Mouse (Mus musculus): ENCODE results near the gene Dnaaf1. TPM values are rescaled to one million over a fixed set of nuclear protein-coding genes. Genes with fewer than 3 reads are reported as not detected.
A peak's percentile ranks its signal among the peaks of the same experiment; 100 is the strongest.

Dnaaf1 gene
- polyA plus RNA-seq, 1 experiment from 2014 or later = 0.13 TPM

DNA sequence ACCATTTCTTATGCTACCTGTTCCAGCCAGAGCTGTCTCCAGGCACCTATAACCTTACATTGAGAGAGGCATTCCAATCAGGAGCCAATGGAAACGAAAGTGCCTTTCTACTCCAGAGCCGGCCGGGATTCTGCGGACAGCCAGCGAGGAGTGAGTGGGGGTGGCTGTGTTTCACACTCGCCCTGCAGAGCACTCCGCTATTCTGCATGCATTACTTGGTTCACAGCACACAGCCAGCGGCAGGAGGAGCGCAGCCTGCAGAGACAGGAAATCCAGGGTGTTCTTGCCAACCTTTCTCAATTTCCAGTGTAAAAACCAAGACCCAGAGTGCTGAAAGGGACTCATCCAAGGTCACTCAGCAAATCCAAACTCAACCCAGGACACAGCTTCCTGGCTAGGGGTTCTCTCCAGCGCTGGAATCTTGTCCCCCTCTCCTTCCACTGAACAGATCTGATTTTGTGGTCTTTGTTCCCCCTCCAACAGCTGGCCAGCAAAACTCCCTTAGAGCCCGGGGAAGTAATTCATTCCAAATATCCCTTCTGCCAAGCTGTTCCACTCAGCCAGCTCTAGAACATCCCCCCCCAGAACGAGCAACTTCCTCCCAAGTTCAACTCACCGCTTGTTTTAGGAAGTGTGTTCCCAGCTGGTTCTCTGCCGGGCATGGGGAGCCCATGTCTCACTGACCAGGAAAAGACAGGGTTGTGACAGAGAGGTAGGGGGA is 59.7 kb downstream of the Dnaaf1 start:
- POLR2A ChIA-PET = no interaction called here
- ATAC-seq (peak; percentile 48), DNase-seq (ENCODE audit: low read depth, low spot score) (no peak)
- CTCF ChIA-PET = interaction anchor here (1.4 to 1.6 kb wide), 3 partner anchors 11 to 42 kb away, joined by 3 to 5 read pairs (median 4); no protein-coding TSS in a partner anchor
- in situ Hi-C loops (cut with MboI; ENCODE audit: low pct_unique_long_range_greater_than_20kb) = no loop called here
- no peak for TF ChIP-seq CTCF (IDR thresholded peaks at IDR 0.05)
- H3K27me3 ChIP-seq = peaks cover 50% of the 10 kb centered on the region

DNA sequence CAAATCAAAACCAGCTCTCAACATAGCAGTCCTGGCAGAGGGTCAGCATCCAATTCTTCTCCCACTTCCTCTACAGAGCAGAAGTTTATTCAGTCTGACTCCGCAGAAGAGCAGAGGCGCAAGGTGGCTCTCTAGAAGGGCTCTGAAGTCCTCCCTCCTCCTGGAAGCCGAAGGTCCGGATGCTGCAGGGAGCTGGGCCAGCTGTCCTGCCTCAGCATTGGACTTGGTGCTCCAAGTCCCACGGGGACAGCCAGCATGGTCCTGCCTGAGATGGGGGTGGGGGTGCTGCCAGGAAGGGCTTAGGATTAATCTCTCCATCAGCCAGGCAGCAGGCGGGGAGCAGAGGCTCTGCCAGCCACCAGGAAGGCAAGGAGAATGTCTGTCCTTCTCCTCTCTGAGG is 60.3 kb downstream of the Dnaaf1 start, which contains the start of gene Kcng4:
Gene Kcng4, minus strand, starts transcription at position 303 of the 400 bp plus-strand sequence.
- no peak for TF ChIP-seq CTCF (IDR thresholded peaks at IDR 0.05)
- ChIA-PET CTCF (interaction anchor here (1.6 kb wide), 1 partner anchor 41 kb away, joined by 5 read pairs; no protein-coding TSS in a partner anchor), POLR2A (interaction anchor here (0.9 kb wide), 1 partner anchor 54 kb away, joined by 4 read pairs; no protein-coding TSS in a partner anchor)
- in situ Hi-C loops (cut with MboI; ENCODE audit: low pct_unique_long_range_greater_than_20kb) = no loop called here
- no peak for ATAC-seq
- no peak for DNase-seq (ENCODE audit: low read depth, low spot score)
- peaks cover 50% of the 10 kb centered on the region for H3K27me3 ChIP-seq

DNA sequence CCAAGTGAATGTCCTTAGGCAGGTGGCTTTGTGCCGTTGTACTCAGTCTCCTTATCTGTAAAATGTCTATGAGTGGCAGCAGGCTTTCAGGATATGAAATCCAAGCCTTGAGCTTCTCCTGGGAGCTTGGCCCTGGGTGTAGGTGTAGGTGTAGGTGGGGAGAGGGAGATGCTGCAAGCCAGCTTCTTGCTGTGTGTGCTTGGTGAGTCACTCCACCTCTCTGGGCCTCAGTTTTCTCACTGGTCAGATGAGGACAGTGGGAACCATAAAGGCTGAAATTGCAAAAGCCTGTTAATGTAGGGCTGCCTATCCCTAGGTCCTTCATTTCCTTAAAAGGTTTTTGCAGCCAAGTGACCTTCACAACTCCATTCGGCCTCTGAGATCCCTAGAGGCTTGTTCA is 60.9 kb downstream of the Dnaaf1 start:
- in situ Hi-C loops (cut with MboI; ENCODE audit: low pct_unique_long_range_greater_than_20kb) = no loop called here
- ChIA-PET POLR2A (interaction anchor here (0.9 kb wide), 1 partner anchor 55 kb away, joined by 4 read pairs; no protein-coding TSS in a partner anchor), CTCF (interaction anchor here (1.0 to 1.6 kb wide), 2 partner anchors 11 to 41 kb away, joined by 4 to 5 read pairs; no protein-coding TSS in a partner anchor)
- DNase-seq (ENCODE audit: low read depth, low spot score) = no peak
- peaks cover 55% of the 10 kb centered on the region for H3K27me3 ChIP-seq
- no peak for TF ChIP-seq CTCF (IDR thresholded peaks at IDR 0.05)
- no peak for ATAC-seq

- ATAC-seq (no peak), DNase-seq (ENCODE audit: low read depth, low spot score) (no peak)
- TF ChIP-seq CTCF (IDR thresholded peaks at IDR 0.05) = no peak
- H3K27me3 ChIP-seq = peaks cover 51% of the 10 kb centered on the region
- in situ Hi-C loops (cut with MboI; ENCODE audit: low pct_unique_long_range_greater_than_20kb) = no loop called here
- CTCF ChIA-PET = interaction anchor here (1.0 to 1.6 kb wide), 2 partner anchors 11 to 40 kb away, joined by 4 to 5 read pairs; no protein-coding TSS in a partner anchor
- POLR2A ChIA-PET = no interaction called here
These were observed 61.7 kb downstream of the Dnaaf1 start for GRCm38 (mm10) chr8:119636766-119637165.

- ChIA-PET CTCF (no interaction called here), POLR2A (no interaction called here)
- no peak for DNase-seq (ENCODE audit: low read depth, low spot score)
- in situ Hi-C loops (cut with MboI; ENCODE audit: low pct_unique_long_range_greater_than_20kb) = no loop called here
- TF ChIP-seq CTCF (IDR thresholded peaks at IDR 0.05) = no peak
- no peak for ATAC-seq
- H3K27me3 ChIP-seq = peaks cover 53% of the 10 kb centered on the region
These were observed 62.3 kb downstream of the Dnaaf1 start for GRCm38 (mm10) chr8:119637381-119637780.

DNA sequence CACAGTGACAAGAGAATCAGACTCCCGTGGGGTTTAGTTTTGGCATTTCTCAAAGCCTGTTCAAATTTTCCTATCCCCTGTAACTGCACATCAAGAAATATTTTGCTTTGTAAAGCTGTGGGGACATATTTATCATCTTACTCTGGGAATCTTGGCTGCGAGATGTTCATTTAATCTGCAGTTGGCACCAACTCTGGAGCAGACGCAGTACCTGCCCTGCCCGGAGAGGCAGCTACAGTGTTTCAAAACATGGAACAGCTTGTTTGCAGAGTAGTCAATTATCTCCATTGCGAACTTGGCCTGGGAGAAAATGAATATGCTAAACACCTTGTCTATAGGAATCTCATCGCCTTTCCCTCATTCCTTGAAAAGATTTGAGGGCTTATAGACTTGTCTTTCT is 63.2 kb downstream of the Dnaaf1 start:
- in situ Hi-C loops (cut with MboI; ENCODE audit: low pct_unique_long_range_greater_than_20kb) = no loop called here
- ATAC-seq (no peak), DNase-seq (ENCODE audit: low read depth, low spot score) (no peak)
- CTCF ChIA-PET = interaction anchor here (0.9 kb wide), 1 partner anchor 12 kb away, joined by 3 read pairs; no protein-coding TSS in a partner anchor
- peaks cover 51% of the 10 kb centered on the region for H3K27me3 ChIP-seq
- no peak for TF ChIP-seq CTCF (IDR thresholded peaks at IDR 0.05)
- POLR2A ChIA-PET = no interaction called here

GRCm38 (mm10) chr8:119639798-119640197 is 64.8 kb downstream of the Dnaaf1 start:
- TF ChIP-seq CTCF (IDR thresholded peaks at IDR 0.05) = no peak
- in situ Hi-C loops (cut with MboI; ENCODE audit: low pct_unique_long_range_greater_than_20kb) = no loop called here
- peaks cover 42% of the 10 kb centered on the region for H3K27me3 ChIP-seq
- POLR2A ChIA-PET = no interaction called here
- CTCF ChIA-PET = no interaction called here
- ATAC-seq (no peak), DNase-seq (ENCODE audit: low read depth, low spot score) (no peak)

DNA sequence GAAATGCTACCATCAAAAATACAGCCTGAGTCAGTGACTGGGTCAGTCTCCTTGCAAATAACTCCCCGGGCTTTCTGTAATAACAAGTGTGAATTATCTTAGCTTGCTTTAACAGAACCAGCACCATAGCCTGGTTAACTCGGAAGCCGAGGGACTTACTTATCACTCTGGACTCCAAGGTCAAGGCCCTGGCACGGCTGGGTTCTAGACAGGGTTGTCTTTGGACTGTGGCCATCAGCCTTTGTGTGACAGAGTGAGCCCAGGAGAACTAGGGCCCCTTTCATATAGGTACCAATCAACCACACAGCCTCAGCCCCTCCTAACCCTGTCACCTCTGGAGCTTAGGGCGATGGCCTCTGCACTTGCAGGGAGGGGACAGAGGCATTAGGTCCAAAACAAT is 66.0 kb downstream of the Dnaaf1 start:
- no peak for ATAC-seq
- ChIA-PET POLR2A (interaction anchor here (1.3 kb wide), 1 partner anchor 9 kb away, joined by 3 read pairs; no protein-coding TSS in a partner anchor), CTCF (no interaction called here)
- H3K27me3 ChIP-seq = peaks cover 46% of the 10 kb centered on the region
- DNase-seq (ENCODE audit: low read depth, low spot score) = no peak
- TF ChIP-seq CTCF (IDR thresholded peaks at IDR 0.05) = no peak
- in situ Hi-C loops (cut with MboI; ENCODE audit: low pct_unique_long_range_greater_than_20kb) = no loop called here

GRCm38 (mm10) chr8:119642960-119643359 is 67.9 kb downstream of the Dnaaf1 start:
- CTCF ChIA-PET = no interaction called here
- no peak for DNase-seq (ENCODE audit: low read depth, low spot score)

GRCm38 (mm10) chr8:119644429-119644960 is 69.5 kb downstream of the Dnaaf1 start:
- POLR2A ChIA-PET = no interaction called here
- ATAC-seq (no peak), DNase-seq (ENCODE audit: low read depth, low spot score) (no peak)
- peaks cover 37% of the 10 kb centered on the region for H3K27me3 ChIP-seq
- in situ Hi-C loops (cut with MboI; ENCODE audit: low pct_unique_long_range_greater_than_20kb) = no loop called here
- CTCF ChIA-PET = interaction anchor here (1.7 kb wide), 1 partner anchor 39 kb away, joined by 5 read pairs; the partner anchor contains the start of gene Taf1c
- no peak for TF ChIP-seq CTCF (IDR thresholded peaks at IDR 0.05)

More at GRCm38 (mm10) chr8:119642960-119643359, 67.9 kb downstream of the Dnaaf1 start:
- no peak for ATAC-seq
- H3K27me3 ChIP-seq = peaks cover 37% of the 10 kb centered on the region
- in situ Hi-C loops (cut with MboI; ENCODE audit: low pct_unique_long_range_greater_than_20kb) = no loop called here
- POLR2A ChIA-PET = no interaction called here
- no peak for TF ChIP-seq CTCF (IDR thresholded peaks at IDR 0.05)

Data from Patski (cell line).